Mouse (Mus musculus) myocyte (in vitro differentiated cells): ENCODE results near the gene Tiam2. TPM values are rescaled to one million over a fixed set of nuclear protein-coding genes. Genes with fewer than 3 reads are reported as not detected.

Experiments
- H3K27me3 ChIP-seq: one replicate; pipeline ENCODE4 v1.6.1; 2011; ENCODE audit not compliant: control insufficient read depth, insufficient read depth, insufficient read length
- H3K36me3 ChIP-seq: one replicate; pipeline ENCODE4 v1.6.1; 2011; ENCODE audit not compliant: control insufficient read depth, insufficient read depth
- H3K4me2 ChIP-seq: one replicate; pipeline ENCODE4 v1.6.1; 2011; ENCODE audit warnings: low read depth, control low read depth
- H3K4me3 ChIP-seq: one replicate; pipeline ENCODE4 v1.5.1; 2011; ENCODE audit warnings: mild to moderate bottlenecking, control low read depth, moderate library complexity
- H3K79me2 ChIP-seq: one replicate; pipeline ENCODE4 v1.6.1; 2011; ENCODE audit not compliant: control insufficient read depth, insufficient read depth
- H3ac ChIP-seq: one replicate; pipeline ENCODE4 v1.6.1; 2011; ENCODE audit not compliant: control insufficient read depth, insufficient read length
- E2F4 ChIP-seq: IDR thresholded peaks from one replicate; pipeline ENCODE4 v1.6.1; 2011; ENCODE audit warnings: mild to moderate bottlenecking, control low read depth, moderate library complexity; ENCODE audit not compliant: insufficient read depth
- MAX ChIP-seq: IDR thresholded peaks from one replicate; pipeline ENCODE4 v1.6.1; 2011; ENCODE audit warnings: low read depth, mild to moderate bottlenecking, control low read depth
- MYOD1 ChIP-seq, 3 experiments: IDR thresholded peaks; one replicate each; pipeline ENCODE4 v1.6.1; 2011; ENCODE audit warnings: control low read depth in 2 of 3, low read depth in 2 of 3, mild to moderate bottlenecking in 2 of 3, moderate library complexity in 1 of 3; ENCODE audit not compliant: insufficient read length in 2 of 3, control insufficient read depth in 1 of 3
- MYOG ChIP-seq, 3 experiments: IDR thresholded peaks; one replicate each; pipeline ENCODE4 v1.6.1; 2011; ENCODE audit warnings: control low read depth in 2 of 3, low read depth in 2 of 3, mild to moderate bottlenecking in 2 of 3; ENCODE audit not compliant: insufficient read length in 2 of 3, control insufficient read depth in 1 of 3, insufficient read depth in 1 of 3
- POLR2A ChIP-seq: IDR thresholded peaks from one replicate; pipeline ENCODE4 v1.6.1; 2011; ENCODE audit warnings: low read depth, mild to moderate bottlenecking, control low read depth, moderate library complexity; ENCODE audit not compliant: insufficient read length
- REST ChIP-seq: IDR thresholded peaks from one replicate; pipeline ENCODE4 v1.6.1; 2011; ENCODE audit warnings: mild to moderate bottlenecking, control low read depth, moderate library complexity; ENCODE audit not compliant: insufficient read depth, insufficient read length
- SRF ChIP-seq: IDR thresholded peaks from one replicate; pipeline ENCODE4 v1.6.1; 2011; ENCODE audit warnings: low read depth; ENCODE audit not compliant: control insufficient read depth, insufficient read length
- TCF12 ChIP-seq: IDR thresholded peaks from one replicate; pipeline ENCODE4 v1.6.1; 2011; ENCODE audit warnings: mild to moderate bottlenecking, control low read depth; ENCODE audit not compliant: poor library complexity, insufficient read depth, severe bottlenecking
- TCF3 ChIP-seq: IDR thresholded peaks from one replicate; pipeline ENCODE4 v1.6.1; 2011; ENCODE audit warnings: low read depth, control low read depth; ENCODE audit not compliant: insufficient read length
- USF1 ChIP-seq: IDR thresholded peaks from one replicate; pipeline ENCODE4 v1.6.1; 2011; ENCODE audit warnings: low read depth, mild to moderate bottlenecking, control low read depth, moderate library complexity
- polyA plus RNA-seq: library from polyadenylated mRNA; unstranded; fragments of >200 nt; fragmentation: generic; extraction: Trizol; gene quantifications from one replicate; pipeline ENCODE4 v1.2.1, GENCODE M21; 2012; ENCODE audit warnings: missing spikeins

The Tiam2 gene
- polyA plus RNA-seq, 1 experiment = 7.8 TPM

GRCm38 (mm10) chr17:3329429-3329828 lies 3.1 kb downstream of the Tiam2 start:
- H3K36me3 ChIP-seq = no peaks in the 10 kb centered on the region
- H3ac ChIP-seq = no peak overlapping the region
- TF ChIP-seq POLR2A (no peak), USF1 (peak; percentile 58)
- H3K27me3 ChIP-seq = no peaks in the 10 kb centered on the region
- no peak overlapping the region for H3K4me3 ChIP-seq
- H3K79me2 ChIP-seq = peaks cover 70% of the 10 kb centered on the region
- H3K4me2 ChIP-seq = no peak overlapping the region

GRCm38 (mm10) chr17:3331721-3332461 lies 5.5 kb downstream of the Tiam2 start:
- H3K79me2 ChIP-seq = peaks cover 94% of the 10 kb centered on the region
- peak in 2 of 3 experiments; percentile 7 to 44 for TF ChIP-seq MYOD1 (IDR thresholded peaks at IDR 0.05; ENCODE audit: control insufficient read depth in 1 of 3, insufficient read length in 2 of 3, low read depth in 2 of 3)
- TF ChIP-seq USF1 = peak; percentile 15
- no peak for TF ChIP-seq E2F4
- no peak for TF ChIP-seq POLR2A
- peak in 1 of 3 experiments; percentile 17 for TF ChIP-seq MYOG (IDR thresholded peaks at IDR 0.05; ENCODE audit: control insufficient read depth in 1 of 3, insufficient read depth in 1 of 3, insufficient read length in 2 of 3, low read depth in 2 of 3)
- TF ChIP-seq TCF3 = no peak
- peak overlapping the region; percentile 13 for H3K4me3 ChIP-seq
- H3ac ChIP-seq = no peak overlapping the region
- H3K36me3 ChIP-seq = no peaks in the 10 kb centered on the region
- H3K4me2 ChIP-seq = peak overlapping the region; percentile 98
- H3K27me3 ChIP-seq = no peaks in the 10 kb centered on the region

GRCm38 (mm10) chr17:3336161-3336739 lies 9.9 kb downstream of the Tiam2 start:
- H3K79me2 ChIP-seq = peaks cover 94% of the 10 kb centered on the region
- H3K27me3 ChIP-seq = no peaks in the 10 kb centered on the region
- no peak overlapping the region for H3ac ChIP-seq
- TF ChIP-seq USF1 (peak; percentile 68), TCF3 (no peak)
- H3K4me3 ChIP-seq = no peak overlapping the region
- peak overlapping the region; percentile 50 for H3K4me2 ChIP-seq
- no peaks in the 10 kb centered on the region for H3K36me3 ChIP-seq

GRCm38 (mm10) chr17:3336887-3337524 lies 10.6 kb downstream of the Tiam2 start:
- Histone ChIP-seq H3K4me3 (no peak overlapping the region), H3K4me2 (peak overlapping the region; percentile 50), H3ac (no peak overlapping the region), H3K36me3 (no peaks in the 10 kb centered on the region), H3K79me2 (peaks cover 99% of the 10 kb centered on the region), H3K27me3 (no peaks in the 10 kb centered on the region)
- no peak for TF ChIP-seq SRF
- no peak for TF ChIP-seq E2F4
- TF ChIP-seq MYOD1 (IDR thresholded peaks at IDR 0.05; ENCODE audit: control insufficient read depth in 1 of 3, insufficient read length in 2 of 3, low read depth in 2 of 3) = no peak

- Histone ChIP-seq H3K36me3 (no peaks in the 10 kb centered on the region), H3K4me2 (peak overlapping the region; percentile 14), H3K4me3 (no peak overlapping the region), H3ac (no peak overlapping the region), H3K27me3 (no peaks in the 10 kb centered on the region), H3K79me2 (peaks cover 99% of the 10 kb centered on the region)
- TF ChIP-seq MYOD1 (IDR thresholded peaks at IDR 0.05; ENCODE audit: control insufficient read depth in 1 of 3, insufficient read length in 2 of 3, low read depth in 2 of 3) (no peak), MYOG (IDR thresholded peaks at IDR 0.05; ENCODE audit: control insufficient read depth in 1 of 3, insufficient read depth in 1 of 3, insufficient read length in 2 of 3, low read depth in 2 of 3) (no peak), SRF (no peak), MAX (no peak), TCF3 (no peak)
Measured at GRCm38 (mm10) chr17:3337525-3337888, 11.1 kb downstream of the Tiam2 start.

- Histone ChIP-seq H3K4me2 (no peak overlapping the region), H3ac (no peak overlapping the region), H3K36me3 (no peaks in the 10 kb centered on the region), H3K27me3 (no peaks in the 10 kb centered on the region), H3K79me2 (peaks cover 99% of the 10 kb centered on the region), H3K4me3 (no peak overlapping the region)
- TF ChIP-seq TCF12 (no peak), MYOD1 (IDR thresholded peaks at IDR 0.05; ENCODE audit: control insufficient read depth in 1 of 3, insufficient read length in 2 of 3, low read depth in 2 of 3) (no peak), E2F4 (no peak), MYOG (IDR thresholded peaks at IDR 0.05; ENCODE audit: control insufficient read depth in 1 of 3, insufficient read depth in 1 of 3, insufficient read length in 2 of 3, low read depth in 2 of 3) (no peak), SRF (no peak), REST (no peak), POLR2A (no peak)
Measured at GRCm38 (mm10) chr17:3338821-3339220, 12.4 kb downstream of the Tiam2 start.
